8 mouse cellular contexts compared by ENCODE assay signal in the genomic region with DNA sequence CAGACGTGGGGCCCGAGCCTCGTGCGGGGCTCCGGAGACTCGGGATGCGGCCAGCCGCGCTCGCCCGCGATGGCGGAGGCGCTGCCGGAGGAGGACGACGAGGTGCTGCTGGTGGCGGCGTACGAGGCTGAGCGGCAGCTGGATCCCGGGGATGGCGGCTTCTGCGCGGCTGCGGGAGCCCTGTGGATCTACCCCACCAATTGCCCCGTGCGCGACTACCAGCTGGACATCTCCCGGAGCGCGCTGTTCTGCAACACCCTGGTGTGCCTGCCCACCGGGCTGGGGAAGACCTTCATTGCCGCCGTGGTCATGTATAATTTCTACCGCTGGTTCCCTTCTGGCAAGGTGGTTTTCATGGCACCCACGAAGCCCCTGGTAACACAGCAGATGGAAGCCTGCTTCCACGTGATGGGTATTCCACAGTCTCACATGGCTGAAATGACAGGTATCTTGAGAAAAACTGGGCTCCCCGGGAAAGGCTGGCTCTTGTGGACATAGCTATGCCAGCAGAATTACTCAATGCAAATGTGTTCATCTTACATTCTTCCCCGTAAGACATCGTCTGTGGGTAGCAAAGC. TPM values are rescaled to one million over a fixed set of nuclear protein-coding genes. Genes with fewer than 3 reads are reported as not detected.
DNase-seq lines count a peak whose midpoint lies in the region; ATAC-seq and TF ChIP-seq lines count a peak whose summit lies in the region.

No protein-coding gene starts in this region.

- H3K36me3 ChIP-seq in heart, adult 2 months (ENCODE audit: control insufficient read depth, insufficient read depth, low read length) = peaks cover 2% of the 10 kb centered on the region
- H3K36me3 ChIP-seq in testis, adult 2 months (ENCODE audit: control insufficient read depth, insufficient read depth, low read length) = no peaks in the 10 kb centered on the region
- H3K36me3 ChIP-seq in hindbrain, embryonic 13.5 days = peaks cover 6% of the 10 kb centered on the region
- no peaks in the 10 kb centered on the region for H3K36me3 ChIP-seq in midbrain, embryonic 11.5 days (ENCODE audit: control insufficient read depth, insufficient read depth, low read length)

- no peak for TF ChIP-seq POLR2A in heart, adult 2 months (IDR thresholded peaks at IDR 0.05; ENCODE audit: insufficient read depth, low read depth, low read length)
- no peak; the same call in 1 of the 2 replicates for TF ChIP-seq POLR2A in testis, adult 2 months (IDR thresholded peaks at IDR 0.05; ENCODE audit: control insufficient read depth, low read depth, low read length)

- H3K9ac ChIP-seq in heart, adult 2 months (ENCODE audit: low read depth, low read length) = peak overlapping the region; percentile 76
- H3K9ac ChIP-seq in hindbrain, embryonic 13.5 days = peak overlapping the region; percentile 91
- H3K9ac ChIP-seq in midbrain, embryonic 11.5 days (ENCODE audit: low read length) = peak overlapping the region; percentile 85

- TF ChIP-seq EP300 in heart, adult 2 months (IDR thresholded peaks at IDR 0.05; ENCODE audit: insufficient read depth, low read depth, low read length) = no peak

- ATAC-seq in hindbrain, embryonic 13.5 days (ENCODE audit: low FRiP score) = no peak
- ATAC-seq in midbrain, embryonic 11.5 days (ENCODE audit: low FRiP score) = peak; percentile 1; the same call in 1 of the 2 replicates

- H3K4me3 ChIP-seq in heart, adult 2 months = peak overlapping the region; percentile 72
- H3K4me3 ChIP-seq in testis, adult 2 months (ENCODE audit: control insufficient read depth, low read depth, low read length) = peak overlapping the region; percentile 97
- H3K4me3 ChIP-seq in hindbrain, embryonic 13.5 days = peak overlapping the region; percentile 88
- peak overlapping the region; percentile 90 for H3K4me3 ChIP-seq in midbrain, embryonic 11.5 days (ENCODE audit: low read depth, low read length)

- no peak for TF ChIP-seq CTCF in heart, adult 2 months (IDR thresholded peaks at IDR 0.05)
- TF ChIP-seq CTCF in testis, adult 2 months (IDR thresholded peaks at IDR 0.05; ENCODE audit: control insufficient read depth, insufficient read depth, insufficient replicate concordance, low read depth, low read length) = no peak

- intact Hi-C loops in heart, adult 2 months (cut with DNase I) = loop anchor here (2.0 kb wide), 2 partner anchors 97 to 109 kb away; a partner anchor contains a TSS

- peak overlapping the region; percentile 61 for H3K27ac ChIP-seq in heart, adult 2 months
- H3K27ac ChIP-seq in testis, adult 2 months (ENCODE audit: control insufficient read depth, insufficient read depth, low read depth, low read length) = peak overlapping the region; percentile 82
- peak overlapping the region; percentile 96 for H3K27ac ChIP-seq in hindbrain, embryonic 13.5 days
- peak overlapping the region; percentile 75 for H3K27ac ChIP-seq in midbrain, embryonic 11.5 days (ENCODE audit: low read depth, low read length)

- peaks cover 5% of the 10 kb centered on the region for H3K4me1 ChIP-seq in heart, adult 2 months (ENCODE audit: control insufficient read depth, insufficient read depth, low read length)
- peaks cover 13% of the 10 kb centered on the region for H3K4me1 ChIP-seq in testis, adult 2 months (ENCODE audit: control insufficient read depth, insufficient read depth, low read length)
- H3K4me1 ChIP-seq in hindbrain, embryonic 13.5 days (replicated peaks) = peaks cover 48% of the 10 kb centered on the region
- H3K4me1 ChIP-seq in midbrain, embryonic 11.5 days (ENCODE audit: control insufficient read depth, insufficient read depth, low read length) = peaks cover 14% of the 10 kb centered on the region

- H3K79me2 ChIP-seq in heart, adult 2 months (replicated peaks; ENCODE audit: control insufficient read depth, insufficient read depth, low read length) = no peaks in the 10 kb centered on the region

- H3K4me2 ChIP-seq in hindbrain, embryonic 13.5 days = peak overlapping the region; percentile 85
- H3K4me2 ChIP-seq in midbrain, embryonic 11.5 days = peak overlapping the region; percentile 83

- no peaks in the 10 kb centered on the region for H3K9me3 ChIP-seq in hindbrain, embryonic 13.5 days
- H3K9me3 ChIP-seq in midbrain, embryonic 11.5 days (ENCODE audit: control insufficient read depth, low read length) = no peaks in the 10 kb centered on the region

- under 1% methylated on average over 41 of the region's 41 CpGs for WGBS in heart, adult 2 months
- under 1% methylated on average over 41 of the region's 41 CpGs for WGBS in hindbrain, embryonic 13.5 days
- under 1% methylated on average over 41 of the region's 41 CpGs for WGBS in midbrain, embryonic 11.5 days

- DNase-seq in heart, adult 2 months = no peak
- DNase-seq in heart, postnatal 4 days = no peak
- no peak for DNase-seq in testis, postnatal 14 days (ENCODE audit: low spot score)
- DNase-seq in midbrain, embryonic 11.5 days (ENCODE audit: low spot score, missing footprints) = peak; percentile 89
- no peak for DNase-seq in thymus, postnatal 10 days (ENCODE audit: low spot score in 2 of 2)
- DNase-seq in kidney, postnatal 10 days = no peak

- H3K27me3 ChIP-seq in heart, adult 2 months (ENCODE audit: control insufficient read depth, insufficient read depth, low read length) = no peaks in the 10 kb centered on the region
- no peaks in the 10 kb centered on the region for H3K27me3 ChIP-seq in testis, adult 2 months (ENCODE audit: control insufficient read depth, insufficient read depth, low read length)
- no peaks in the 10 kb centered on the region for H3K27me3 ChIP-seq in hindbrain, embryonic 13.5 days
- no peaks in the 10 kb centered on the region for H3K27me3 ChIP-seq in midbrain, embryonic 11.5 days (ENCODE audit: control insufficient read depth, insufficient read depth, low read length)

RNA-seq across cellular contexts. Expression of a gene that starts 0.4 kb away (rescaled TPM):
- 1 to 10 TPM; 2.0 to 3.5 TPM for total RNA-seq in heart, adult 2 months (2021)
- polyA plus RNA-seq in heart, adult 2 months (2012; rRNA removed) = 0.96 and 0.97 TPM in 2 replicates
- 10 to 100 TPM in 1 of 2 experiments, 1 to 10 TPM in 1; 9.5 to 14.0 TPM for total RNA-seq in heart, postnatal 4 days (2021)
- 1.6 and 1.9 TPM in 2 replicates for polyA plus RNA-seq in testis, adult 2 months (2012; rRNA removed)
- 8.4 and 9.9 TPM in 2 replicates for polyA plus RNA-seq in hindbrain, embryonic 13.5 days (2015; fragmentation: Nextera tagmentation; extraction: Ambion mirVana)
- polyA plus RNA-seq in midbrain, embryonic 11.5 days (2014; fragmentation: Nextera tagmentation; extraction: Ambion mirVana) = 9.5 and 11.3 TPM in 2 replicates

RNA-seq across cellular contexts. Expression of a gene that starts 2.0 kb away (rescaled TPM):
- total RNA-seq in heart, adult 2 months (2021) = 100 to 1,000 TPM; 239 to 248 TPM
- polyA plus RNA-seq in heart, adult 2 months (2012; rRNA removed) = 217 and 275 TPM in 2 replicates
- total RNA-seq in heart, postnatal 4 days (2021) = 100 to 1,000 TPM; 201 to 203 TPM
- polyA plus RNA-seq in testis, adult 2 months (2012; rRNA removed) = 29.9 and 32.7 TPM in 2 replicates
- polyA plus RNA-seq in hindbrain, embryonic 13.5 days (2015; fragmentation: Nextera tagmentation; extraction: Ambion mirVana) = 506 and 524 TPM in 2 replicates
- 793 and 830 TPM in 2 replicates for polyA plus RNA-seq in midbrain, embryonic 11.5 days (2014; fragmentation: Nextera tagmentation; extraction: Ambion mirVana)

RNA-seq across cellular contexts. Expression of a gene that starts 39.7 kb away (rescaled TPM):
- 10 to 100 TPM; 11.1 to 12.9 TPM for total RNA-seq in heart, adult 2 months (2021)
- 6.2 and 11.9 TPM in 2 replicates for polyA plus RNA-seq in heart, adult 2 months (2012; rRNA removed)
- 10 to 100 TPM; 24.4 to 26.3 TPM for total RNA-seq in heart, postnatal 4 days (2021)
- polyA plus RNA-seq in testis, adult 2 months (2012; rRNA removed) = 4.7 and 5.2 TPM in 2 replicates
- 51.1 and 52.7 TPM in 2 replicates for polyA plus RNA-seq in hindbrain, embryonic 13.5 days (2015; fragmentation: Nextera tagmentation; extraction: Ambion mirVana)
- 63.9 and 69.6 TPM in 2 replicates for polyA plus RNA-seq in midbrain, embryonic 11.5 days (2014; fragmentation: Nextera tagmentation; extraction: Ambion mirVana)
